Mouse (Mus musculus) E14TG2a.4 (cell line): ENCODE results near the gene Fam219b.

Experiments used
- CTCF ChIP-seq: conservative IDR thresholded peaks from 2 replicates; pipeline ENCODE4 v1.5.1; 2014; ENCODE audit warnings: low read length
- POU5F1 ChIP-seq: IDR thresholded peaks from 2 replicates; pipeline ENCODE4 v1.6.1; 2014; ENCODE audit warnings: low read length, borderline replicate concordance

DNA sequence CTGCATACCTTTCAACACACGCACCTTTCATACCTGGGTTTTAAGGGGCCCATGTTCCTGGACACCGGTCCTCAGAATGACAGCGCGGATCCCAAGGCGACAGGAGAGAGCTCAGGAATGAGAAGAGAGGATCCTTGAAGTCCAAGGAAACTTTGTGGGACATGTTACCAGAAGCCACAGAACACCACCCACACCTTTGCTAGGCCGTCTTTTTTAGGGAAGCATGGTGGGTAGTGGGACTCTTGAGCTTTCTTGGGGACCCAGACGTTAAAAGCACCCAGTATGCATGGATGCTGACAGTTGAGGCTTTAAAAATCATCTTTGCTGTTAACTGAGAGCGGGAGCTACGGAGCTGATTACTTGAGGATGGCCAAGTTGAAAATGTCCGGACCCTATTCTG is 32.4 kb upstream of the Fam219b start:
- TF ChIP-seq CTCF (no peak), POU5F1 (no peak)
